Mouse (Mus musculus): Measurements from ENCODE around the gene Stard10.

DNA sequence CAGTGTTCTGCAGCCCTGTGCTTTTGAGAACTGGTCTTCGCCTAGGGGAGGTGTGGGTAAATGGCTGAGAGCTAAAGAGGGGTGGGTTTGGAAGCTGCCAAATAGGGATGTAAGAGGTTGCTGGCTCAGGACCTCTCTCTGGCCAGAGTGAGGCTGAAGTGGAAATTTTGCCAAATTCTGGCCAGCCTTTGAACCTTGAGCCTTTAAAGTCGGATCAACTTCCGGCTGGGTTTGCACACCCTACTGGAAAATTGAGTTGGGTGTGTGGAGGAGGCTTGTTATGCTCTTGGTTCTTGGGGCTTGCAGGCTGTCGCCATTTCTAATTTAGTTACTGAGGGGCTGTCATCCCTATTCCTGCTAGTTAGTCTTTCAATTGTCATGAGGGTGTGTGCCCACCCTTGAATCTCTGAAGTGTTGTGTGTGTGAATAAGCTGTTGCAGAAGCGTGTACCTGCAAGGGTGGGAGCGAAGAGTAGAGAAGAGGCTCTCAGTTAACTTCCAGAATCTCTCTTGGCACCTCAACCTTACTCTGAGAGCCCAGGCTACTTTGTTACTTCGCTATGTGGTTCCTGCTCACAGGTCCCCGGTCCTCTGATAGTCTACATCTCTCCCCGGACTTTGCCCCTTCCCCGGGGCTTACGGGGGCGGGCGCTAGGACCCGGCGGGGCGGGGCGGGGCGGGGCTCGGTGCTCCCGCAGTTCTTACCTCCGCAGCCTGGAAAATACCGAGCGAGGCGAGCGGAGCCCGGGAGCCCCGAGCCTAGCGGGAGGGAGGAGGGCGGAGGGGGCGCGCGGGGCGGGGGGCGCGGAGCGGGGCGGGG lies 3.7 kb downstream of the Stard10 start:
- TF ChIP-seq CTCF (IDR thresholded peaks at IDR 0.05; ENCODE audit: extremely low read depth, insufficient read depth, low read length) (no peak), POLR2A (IDR thresholded peaks at IDR 0.05; ENCODE audit: extremely low read depth, insufficient read depth, low read length) (no peak)

Measured in cortical plate, adult 2 months (tissue).